Mouse (Mus musculus) erythroblast, embryonic 14.5 days (primary cell): ENCODE measurements around the gene Prkg1. TPM values are rescaled to one million over a fixed set of nuclear protein-coding genes. Genes with fewer than 3 reads are reported as not detected.

ENCODE experiments used
- H3K27me3 ChIP-seq: 2 replicates; pipeline ENCODE4 v1.6.1; 2012; ENCODE audit warnings: inconsistent platforms; ENCODE audit not compliant: control insufficient read depth
- H3K36me3 ChIP-seq: 2 replicates; pipeline ENCODE4 v1.6.1; 2012; ENCODE audit warnings: mild to moderate bottlenecking, inconsistent platforms; ENCODE audit not compliant: control insufficient read depth
- H3K4me1 ChIP-seq: 2 replicates; pipeline ENCODE4 v1.6.1; 2012; ENCODE audit warnings: inconsistent platforms; ENCODE audit not compliant: control insufficient read depth
- H3K4me3 ChIP-seq: replicated peaks from 2 replicates; pipeline ENCODE3; 2012; ENCODE audit warnings: moderate library complexity, mild to moderate bottlenecking, inconsistent platforms
- H3K9me3 ChIP-seq: 2 replicates; pipeline ENCODE4 v1.6.1; 2012; ENCODE audit warnings: low read length, inconsistent platforms, mixed read lengths; ENCODE audit not compliant: control insufficient read depth
- GATA1 ChIP-seq: IDR thresholded peaks from 2 replicates; pipeline ENCODE4 v1.6.1; 2012; ENCODE audit warnings: low read length, inconsistent platforms, mixed read lengths
- TAL1 ChIP-seq: IDR thresholded peaks from 3 replicates; pipeline ENCODE4 v1.6.1; 2012; ENCODE audit warnings: low read length, inconsistent platforms, mixed read lengths
- polyA plus RNA-seq: library from polyadenylated mRNA; stranded (reverse); fragments of >175 nt; gene quantifications from 2 replicates; pipeline ENCODE4 v1.2.3, GENCODE M21; 2012

Prkg1 gene
- polyA plus RNA-seq, 1 experiment = not detected

DNA sequence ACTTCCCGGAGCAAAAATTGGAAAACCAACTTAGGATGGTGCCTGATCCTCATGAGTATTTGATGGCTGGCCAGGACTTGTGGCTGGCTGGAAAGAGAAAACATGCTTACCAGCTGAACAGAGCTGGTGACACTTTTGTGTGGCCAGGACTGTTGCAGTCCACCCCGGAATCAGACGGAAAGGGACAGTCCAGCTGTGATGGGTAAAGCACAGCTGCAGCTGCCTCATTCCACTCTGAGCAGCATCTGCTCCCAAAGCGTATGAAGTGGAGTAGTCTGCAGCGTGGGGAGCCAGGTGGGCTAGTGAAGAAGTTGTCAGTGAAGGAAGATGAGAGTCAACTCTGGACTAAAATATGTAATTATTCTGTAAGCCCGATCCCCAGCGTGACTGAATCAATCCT, 108.6 kb downstream of the Prkg1 start:
- Histone ChIP-seq H3K4me3 (no peak overlapping the region), H3K9me3 (no peaks in the 10 kb centered on the region), H3K4me1 (no peaks in the 10 kb centered on the region), H3K36me3 (no peaks in the 10 kb centered on the region), H3K27me3 (no peaks in the 10 kb centered on the region)
- TF ChIP-seq GATA1 = no peak
- no peak for TF ChIP-seq TAL1

DNA sequence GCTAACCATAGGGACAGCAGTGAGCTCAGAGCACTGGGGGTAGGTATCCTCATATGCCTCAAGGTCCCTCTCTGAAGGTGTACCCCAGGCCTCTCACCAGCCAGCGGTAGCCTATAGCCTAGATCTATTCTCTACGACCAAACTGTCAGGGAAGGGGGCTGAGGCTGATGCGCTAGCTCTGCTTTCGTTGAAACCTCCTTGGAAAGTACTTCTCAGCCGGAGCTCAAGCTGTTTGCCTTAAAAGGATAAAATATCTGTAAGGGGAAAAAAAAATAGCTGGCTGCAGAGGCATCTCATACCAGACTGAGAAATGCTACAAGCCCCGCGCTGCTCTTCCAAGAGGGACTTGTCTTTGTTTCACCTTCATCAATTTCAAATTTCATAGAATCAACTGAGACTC, 109.0 kb downstream of the Prkg1 start:
- Histone ChIP-seq H3K36me3 (no peaks in the 10 kb centered on the region), H3K4me1 (no peaks in the 10 kb centered on the region), H3K27me3 (no peaks in the 10 kb centered on the region), H3K9me3 (no peaks in the 10 kb centered on the region), H3K4me3 (no peak overlapping the region)
- no peak for TF ChIP-seq TAL1
- TF ChIP-seq GATA1 = no peak

DNA sequence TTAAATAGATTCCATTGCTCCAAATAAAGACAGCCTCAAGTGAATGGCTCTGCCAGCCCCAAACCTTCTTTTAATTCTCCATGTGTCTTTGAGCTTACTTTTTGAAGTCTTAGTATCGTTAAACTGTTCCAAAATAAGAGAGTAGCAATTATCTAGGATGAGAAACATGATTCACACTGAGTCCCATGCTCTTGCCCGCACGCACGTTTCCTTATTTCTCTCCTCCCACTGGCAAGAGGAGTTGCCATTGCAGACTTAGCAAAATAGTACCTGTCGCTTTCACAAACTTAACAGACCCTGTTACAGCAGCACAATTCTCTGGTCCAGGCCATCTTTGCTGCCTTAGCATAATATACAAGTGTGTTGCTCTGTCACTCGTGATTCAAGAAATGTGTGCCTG, 110.8 kb downstream of the Prkg1 start:
- no peaks in the 10 kb centered on the region for H3K4me1 ChIP-seq
- no peaks in the 10 kb centered on the region for H3K36me3 ChIP-seq
- TF ChIP-seq TAL1 (no peak), GATA1 (no peak)
- H3K4me3 ChIP-seq = no peak overlapping the region
- no peaks in the 10 kb centered on the region for H3K9me3 ChIP-seq
- no peaks in the 10 kb centered on the region for H3K27me3 ChIP-seq

DNA sequence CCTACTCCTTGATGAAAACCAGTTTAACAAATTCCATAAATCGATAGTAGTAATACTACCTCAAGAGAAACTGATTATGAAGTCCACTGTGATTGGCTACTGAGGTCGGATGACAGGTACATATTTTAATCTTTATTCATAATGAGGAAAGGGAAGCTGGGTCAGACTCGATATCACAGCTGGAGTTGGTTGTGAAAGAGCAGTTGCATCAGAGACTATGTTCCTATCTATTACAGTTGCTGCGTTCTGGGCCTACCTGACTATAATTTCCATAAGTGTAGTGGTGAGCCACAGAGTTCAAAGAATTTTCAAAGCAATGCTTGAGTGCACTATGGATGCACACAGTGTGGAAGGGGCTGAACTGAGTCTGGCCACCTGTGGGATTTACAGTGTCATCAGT, 114.4 kb downstream of the Prkg1 start:
- no peak overlapping the region for H3K4me3 ChIP-seq
- no peak for TF ChIP-seq GATA1
- no peak for TF ChIP-seq TAL1
- H3K27me3 ChIP-seq = no peaks in the 10 kb centered on the region
- H3K9me3 ChIP-seq = no peaks in the 10 kb centered on the region
- H3K4me1 ChIP-seq = no peaks in the 10 kb centered on the region
- no peaks in the 10 kb centered on the region for H3K36me3 ChIP-seq

DNA sequence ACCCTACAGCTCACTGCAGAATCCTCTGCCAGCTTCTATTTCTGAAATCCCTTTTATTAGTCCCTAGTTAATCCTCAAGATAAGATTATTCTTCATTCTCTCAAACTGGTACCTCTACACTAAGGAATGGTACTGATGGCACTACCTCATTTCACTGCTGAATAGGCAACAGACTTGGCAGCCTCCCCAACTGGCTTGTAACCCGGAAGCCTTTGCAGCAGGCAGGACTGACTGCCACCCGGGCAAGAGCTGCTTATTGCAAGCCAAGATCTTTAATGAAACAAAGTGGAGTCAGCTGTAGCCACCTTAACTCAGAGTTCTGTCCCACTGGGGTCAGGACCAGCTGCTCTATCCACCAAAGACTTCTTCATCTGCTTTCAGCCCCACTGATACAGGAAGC, 117.3 kb downstream of the Prkg1 start:
- H3K36me3 ChIP-seq = no peaks in the 10 kb centered on the region

DNA sequence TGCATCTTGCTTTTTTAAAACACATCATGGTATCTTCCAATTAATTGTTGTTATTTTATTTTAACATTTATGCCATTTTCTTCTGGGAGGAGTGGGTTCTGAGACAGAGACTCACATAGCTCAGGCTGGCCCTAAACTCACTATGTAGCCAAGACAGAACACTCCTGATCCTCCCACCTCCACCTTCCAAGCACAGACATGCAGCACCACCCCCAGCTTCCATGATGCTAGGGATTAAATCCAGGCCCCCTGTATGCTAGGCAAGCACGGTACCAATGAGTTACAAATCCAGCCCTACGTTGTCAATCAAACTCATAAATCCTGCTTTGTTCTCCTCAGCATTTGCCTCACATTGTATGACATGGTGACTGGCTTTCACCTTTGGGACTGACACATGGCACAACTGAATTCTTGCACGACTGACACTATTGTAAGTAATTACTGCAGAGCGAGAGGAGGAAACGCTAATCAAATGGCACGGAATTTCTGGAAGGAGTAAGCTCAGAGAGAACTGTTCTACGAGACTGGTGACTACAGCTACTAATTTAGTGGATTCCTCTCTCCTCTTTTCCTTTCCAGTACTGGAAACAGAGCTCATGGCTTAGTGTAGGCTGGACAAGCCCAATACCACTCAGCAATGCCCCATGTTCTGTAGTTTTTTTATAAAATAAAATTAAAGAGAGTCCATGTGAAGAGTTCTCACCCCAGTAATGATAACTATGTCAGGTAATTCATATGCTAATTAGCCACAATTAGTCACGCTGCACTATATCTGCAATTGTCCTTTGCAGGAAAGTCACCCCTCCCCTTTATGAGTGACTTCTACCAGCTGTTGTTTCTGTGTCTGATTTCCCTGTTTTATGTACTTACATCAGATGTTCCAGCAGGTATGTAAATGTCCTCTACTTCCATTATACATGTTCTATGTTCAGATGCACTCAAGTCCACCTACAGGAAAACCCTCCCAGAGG, 133.6 kb downstream of the Prkg1 start:
- no peak overlapping the region for H3K4me3 ChIP-seq
- H3K4me1 ChIP-seq = no peaks in the 10 kb centered on the region
- H3K9me3 ChIP-seq = no peaks in the 10 kb centered on the region
- TF ChIP-seq TAL1 (no peak), GATA1 (no peak)
- no peaks in the 10 kb centered on the region for H3K36me3 ChIP-seq
- no peaks in the 10 kb centered on the region for H3K27me3 ChIP-seq

More for the DNA sequence above, 117.3 kb downstream of the Prkg1 start:
- H3K27me3 ChIP-seq = no peaks in the 10 kb centered on the region
- no peaks in the 10 kb centered on the region for H3K9me3 ChIP-seq
- no peaks in the 10 kb centered on the region for H3K4me1 ChIP-seq
- no peak overlapping the region for H3K4me3 ChIP-seq
- TF ChIP-seq TAL1 = no peak
- TF ChIP-seq GATA1 = no peak

DNA sequence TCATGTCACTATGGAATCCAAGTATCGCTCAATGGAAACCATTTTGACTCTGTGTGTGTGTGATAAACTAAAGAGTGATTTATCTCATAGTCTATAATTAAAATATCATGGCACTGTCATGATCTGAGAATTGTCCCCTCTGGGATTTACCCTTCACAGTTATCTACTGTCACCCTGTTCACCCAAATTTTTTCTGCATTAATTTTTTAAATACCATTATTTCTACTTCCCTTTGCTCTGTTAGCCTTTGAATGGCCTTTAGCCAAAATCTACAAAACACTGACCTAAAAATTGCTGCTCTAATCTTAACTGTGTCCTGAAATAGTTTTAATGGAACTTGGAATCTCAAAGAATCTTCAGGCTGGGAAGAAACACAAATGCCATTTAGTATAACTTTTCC, 143.1 kb downstream of the Prkg1 start:
- H3K4me1 ChIP-seq = no peaks in the 10 kb centered on the region
- no peaks in the 10 kb centered on the region for H3K27me3 ChIP-seq
- H3K9me3 ChIP-seq = no peaks in the 10 kb centered on the region
- H3K4me3 ChIP-seq = no peak overlapping the region
- H3K36me3 ChIP-seq = no peaks in the 10 kb centered on the region
- TF ChIP-seq GATA1 (no peak), TAL1 (no peak)

DNA sequence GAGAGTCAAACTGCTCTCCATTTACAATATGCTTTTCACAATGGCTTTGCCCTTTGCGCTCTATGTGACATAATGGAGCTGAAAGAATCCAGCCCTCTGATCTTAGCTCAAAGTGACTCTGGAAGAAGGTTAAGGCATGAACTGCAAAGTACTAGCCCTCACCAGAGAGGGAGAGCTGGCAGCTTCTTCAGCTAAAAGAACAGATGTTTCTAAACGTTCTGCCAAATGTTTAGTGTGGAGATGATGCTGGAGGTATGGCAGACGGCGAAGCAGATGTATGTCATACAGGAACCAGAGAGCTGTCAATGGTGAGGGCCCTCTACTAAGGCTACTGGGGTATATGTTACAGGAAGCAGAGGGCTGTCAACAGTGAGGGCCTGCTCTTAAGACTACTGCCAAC, 148.0 kb downstream of the Prkg1 start:
- Histone ChIP-seq H3K4me3 (no peak overlapping the region), H3K4me1 (no peaks in the 10 kb centered on the region), H3K36me3 (no peaks in the 10 kb centered on the region), H3K27me3 (no peaks in the 10 kb centered on the region), H3K9me3 (no peaks in the 10 kb centered on the region)
- TF ChIP-seq TAL1 (no peak), GATA1 (no peak)

DNA sequence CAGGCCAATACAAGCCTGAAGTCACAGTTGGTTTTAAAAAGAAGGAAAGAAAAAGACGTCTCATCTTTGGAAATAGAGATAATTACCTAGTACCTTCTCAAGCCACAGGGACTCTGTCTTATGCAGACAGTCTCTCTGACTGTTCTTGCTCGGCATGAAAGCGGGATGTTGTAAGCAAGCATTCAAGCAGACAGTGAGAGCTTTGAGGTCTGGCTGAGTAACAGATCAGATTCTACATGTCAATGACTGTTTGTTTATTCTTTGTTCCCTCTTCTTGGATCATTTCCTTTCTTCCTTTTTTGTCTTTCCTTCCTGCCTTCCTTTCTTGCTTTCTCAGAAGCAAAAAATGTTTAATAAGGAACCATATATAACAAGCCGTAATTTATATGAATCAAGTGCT, 148.7 kb downstream of the Prkg1 start:
- Histone ChIP-seq H3K36me3 (no peaks in the 10 kb centered on the region), H3K27me3 (no peaks in the 10 kb centered on the region), H3K4me3 (no peak overlapping the region), H3K4me1 (no peaks in the 10 kb centered on the region), H3K9me3 (no peaks in the 10 kb centered on the region)
- TF ChIP-seq TAL1 = no peak
- TF ChIP-seq GATA1 = no peak
